ENCODE assay signal across 11 mouse cellular contexts in the genomic region with DNA sequence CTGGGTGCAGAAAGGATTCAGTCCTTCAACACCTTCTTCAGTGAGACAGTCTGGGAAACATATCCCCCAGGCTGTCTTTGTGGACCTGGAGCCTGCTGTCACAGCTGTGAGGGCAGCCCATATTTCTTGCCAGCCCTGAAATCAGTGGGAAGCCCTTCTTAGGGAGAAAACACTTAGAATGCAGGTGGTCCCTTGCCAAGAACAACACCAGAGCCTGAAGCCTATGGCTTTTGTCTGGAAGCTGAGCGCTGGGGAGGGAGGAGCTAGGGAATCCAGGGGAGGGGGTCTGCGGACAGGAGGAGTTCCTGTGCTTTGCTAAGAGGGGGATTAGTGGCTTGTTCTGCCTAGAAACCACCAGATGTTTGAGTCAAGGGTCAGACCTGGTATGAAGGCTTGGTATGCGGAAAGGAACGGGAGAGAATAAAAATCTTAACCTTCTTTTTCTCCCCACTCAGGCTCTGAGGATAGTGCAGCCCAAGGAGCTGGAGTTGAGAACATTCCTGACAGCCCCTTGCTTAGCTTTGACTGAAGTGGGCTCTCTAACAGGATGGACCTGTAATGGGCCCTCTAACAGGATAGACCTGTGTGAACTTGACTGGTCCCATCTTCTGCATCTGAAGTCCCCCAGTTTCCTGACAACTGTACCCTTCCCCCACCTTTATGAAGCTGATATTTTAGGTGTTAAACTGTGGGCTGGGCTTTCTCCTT. TPM values are rescaled to one million over a fixed set of nuclear protein-coding genes. Genes with fewer than 3 reads are reported as not detected.
DNase-seq lines count a peak whose midpoint lies in the region; ATAC-seq and TF ChIP-seq lines count a peak whose summit lies in the region.
"Had no signal": no experiment of that assay in that cellular context is flagged by ENCODE, and none has a peak within 500 bp of the region (broad histone marks: within the 10 kb centered on the region; RNA-seq: fewer than 3 reads in every experiment).

No protein-coding gene starts in this region.

- no peaks in the 10 kb centered on the region for H3K36me3 ChIP-seq in lung, postnatal 0 days (ENCODE audit: insufficient read depth, low read length)

- peak overlapping the region; percentile 64 for H3K27ac ChIP-seq in lung, postnatal 0 days (ENCODE audit: low read length)

- TF ChIP-seq EP300 in lung, postnatal 0 days (IDR thresholded peaks at IDR 0.05), result no peak

- POLR2A ChIA-PET in Patski (lab: Charles Lee), result no interaction called here

- H3K9me3 ChIP-seq in lung, postnatal 0 days (ENCODE audit: low read length), result no peaks in the 10 kb centered on the region

- ATAC-seq in Patski, result peak; percentile 17
- ATAC-seq in lung, postnatal 0 days, result peak; percentile 40
- no peak for ATAC-seq in megakaryocyte progenitor cell, adult 5-6 weeks (replicated peaks; ENCODE audit: poor library complexity)
- ATAC-seq: liver, postnatal 0 days had no signal

- H3K4me2 ChIP-seq in lung, postnatal 0 days (replicated peaks; ENCODE audit: low read depth, low read length), result 0 out of 2 replicates have a peak overlapping the region, but pooled peaks have one; percentile 4

- no peak overlapping the region for H3K9ac ChIP-seq in lung, postnatal 0 days (replicated peaks; ENCODE audit: low read depth)
- H3K9ac ChIP-seq: liver, postnatal 0 days had no signal

- in situ Hi-C loops in Patski (cut with MboI; ENCODE audit: low pct_unique_long_range_greater_than_20kb), result no loop called here

- no peak overlapping the region for H3K4me3 ChIP-seq in lung, postnatal 0 days (ENCODE audit: low read depth, low read length)

- peak; percentile 35 to 43 for DNase-seq in cerebellum, postnatal 10 days
- no peak for DNase-seq in cerebellum, postnatal 14 days
- no peak for DNase-seq in Patski (ENCODE audit: low read depth, low spot score)
- peak; percentile 32 for DNase-seq in heart, postnatal 4 days
- DNase-seq in lung, postnatal 0 days (ENCODE audit: low spot score), result peak; percentile 77
- no peak for DNase-seq in thymus, postnatal 10 days (ENCODE audit: low spot score in 2 of 2)
- DNase-seq in c-Kit-positive CD71-positive TER-119-positive erythroid progenitor cells, embryonic 14.5 days (ENCODE audit: low spot score), result no peak
- DNase-seq: liver, postnatal 0 days had no signal

- WGBS in lung, postnatal 0 days, result 20% methylated on average over 4 of the region's 4 CpGs

- no peaks in the 10 kb centered on the region for H3K27me3 ChIP-seq in Patski
- H3K27me3 ChIP-seq in lung, postnatal 0 days (replicated peaks; ENCODE audit: insufficient read depth, low read length), result no peaks in the 10 kb centered on the region

- CTCF ChIA-PET in Patski (lab: Charles Lee), result interaction anchor here (1.3 kb wide), 1 partner anchor 13 kb away, joined by 3 read pairs; no protein-coding TSS in a partner anchor

- H3K4me1 ChIP-seq in lung, postnatal 0 days (ENCODE audit: insufficient read depth, low read depth, low read length), result peaks cover 10% of the 10 kb centered on the region; the same call in 1 of the 2 replicates

- no peak for TF ChIP-seq CTCF in Patski (IDR thresholded peaks at IDR 0.05)
- TF ChIP-seq CTCF in lung, postnatal 0 days (IDR thresholded peaks at IDR 0.05), result no peak

RNA-seq across cellular contexts. Expression of gene Rabif, which starts 22.2 kb away (rescaled TPM):
- 24.6 TPM for polyA plus RNA-seq in Patski (2021)
- total RNA-seq in heart, postnatal 4 days (2021), result 10 to 100 TPM; 12.6 to 12.7 TPM
- 28.0 and 29.1 TPM in 2 replicates for polyA plus RNA-seq in lung, postnatal 0 days (2015; fragmentation: Nextera tagmentation; extraction: Ambion mirVana)
- 20.0 and 25.6 TPM in 2 replicates for total RNA-seq in megakaryocyte progenitor cell, adult 5-6 weeks (2015)
- total RNA-seq in megakaryocyte progenitor cell, adult 5-6 weeks (2017), result 15.4 and 15.5 TPM in 2 replicates

RNA-seq across cellular contexts. Expression of gene Mgat4e, which starts 32.8 kb away (rescaled TPM):
- polyA plus RNA-seq in Patski (2021), result not detected
- total RNA-seq in heart, postnatal 4 days (2021), result not detected
- not detected in 2 replicates for polyA plus RNA-seq in lung, postnatal 0 days (2015; fragmentation: Nextera tagmentation; extraction: Ambion mirVana)
- total RNA-seq in megakaryocyte progenitor cell, adult 5-6 weeks (2015), result 0.10 TPM in 1 of 2 replicates, not detected in the other
- total RNA-seq in megakaryocyte progenitor cell, adult 5-6 weeks (2017), result not detected in 2 replicates
- total RNA-seq: adrenal gland, adult 18-20 months; gastrocnemius, adult 18-20 months had no signal
- polyA plus RNA-seq: liver, postnatal 0 days had no signal

RNA-seq across cellular contexts. Expression of gene Kdm5b, which starts 43.3 kb away (rescaled TPM):
- 34.3 TPM for polyA plus RNA-seq in Patski (2021)
- total RNA-seq in heart, postnatal 4 days (2021), result 10 to 100 TPM; 27.8 to 28.6 TPM
- 33.3 and 37.5 TPM in 2 replicates for polyA plus RNA-seq in lung, postnatal 0 days (2015; fragmentation: Nextera tagmentation; extraction: Ambion mirVana)
- total RNA-seq in megakaryocyte progenitor cell, adult 5-6 weeks (2015), result 16.3 and 24.2 TPM in 2 replicates
- total RNA-seq in megakaryocyte progenitor cell, adult 5-6 weeks (2017), result 18.0 and 20.6 TPM in 2 replicates

Comparison
In these comparisons a context has a peak if more than half of its experiments do, and no peak if none do; other contexts are left out.
1. DNase-seq: peak in cerebellum, postnatal 10 days (2 of 2), heart, postnatal 4 days (single experiment) and lung, postnatal 0 days (single experiment); none in cerebellum, postnatal 14 days (0 of 2), Patski (single experiment), thymus, postnatal 10 days (0 of 2) and c-Kit-positive CD71-positive TER-119-positive erythroid progenitor cells, embryonic 14.5 days (single experiment).